Mouse (Mus musculus): ENCODE measurements around the gene Gucy2e. TPM values are rescaled to one million over a fixed set of nuclear protein-coding genes. Genes with fewer than 3 reads are reported as not detected.

The Gucy2e gene
- polyA plus RNA-seq, 1 experiment from 2014 or later: 0.04 TPM

GRCm38 (mm10) chr11:69236061-69236925 is 543 bp downstream of the Gucy2e start:
- Histone ChIP-seq H3K9ac (ENCODE audit: low read length) (peak overlapping the region; percentile 50), H3K36me3 (ENCODE audit: control insufficient read depth, insufficient read depth, low read length) (no peaks in the 10 kb centered on the region), H3K4me2 (replicated peaks; ENCODE audit: low read depth) (peak overlapping the region; percentile 74), H3K27me3 (ENCODE audit: control insufficient read depth, insufficient read depth, low read length) (peaks cover 6% of the 10 kb centered on the region; the same call in 1 of the 2 replicates), H3K27ac (replicated peaks) (no peak overlapping the region), H3K9me3 (ENCODE audit: control insufficient read depth, low read length) (no peaks in the 10 kb centered on the region), H3K4me1 (replicated peaks; ENCODE audit: control insufficient read depth, insufficient read depth) (peaks cover 5% of the 10 kb centered on the region; the same call in 1 of the 2 replicates), H3K4me3 (ENCODE audit: low read depth, low read length) (peak overlapping the region; percentile 43)
- WGBS: 8% methylated on average over 51 of the region's 51 CpGs
- TF ChIP-seq CTCF (IDR thresholded peaks at IDR 0.05; ENCODE audit: low read depth) (no peak), EP300 (optimal IDR thresholded peaks at IDR 0.05) (no peak)
- ATAC-seq (ENCODE audit: low FRiP score, low TSS enrichment) (peak; percentile 24; the same call in 1 of the 2 replicates), DNase-seq (ENCODE audit: low spot score) (no peak)

GRCm38 (mm10) chr11:69235285-69236060 is 1.4 kb downstream of the Gucy2e start:
- Histone ChIP-seq H3K36me3 (ENCODE audit: control insufficient read depth, insufficient read depth, low read length) (no peaks in the 10 kb centered on the region), H3K9me3 (ENCODE audit: control insufficient read depth, low read length) (no peaks in the 10 kb centered on the region), H3K27me3 (ENCODE audit: control insufficient read depth, insufficient read depth, low read length) (peaks cover 6% of the 10 kb centered on the region; the same call in 1 of the 2 replicates), H3K27ac (replicated peaks) (no peak overlapping the region; the same call in 1 of the 2 replicates), H3K4me3 (ENCODE audit: low read depth, low read length) (peak overlapping the region; percentile 43), H3K4me1 (replicated peaks; ENCODE audit: control insufficient read depth, insufficient read depth) (peaks cover 5% of the 10 kb centered on the region; the same call in 1 of the 2 replicates), H3K9ac (ENCODE audit: low read length) (peak overlapping the region; percentile 50), H3K4me2 (replicated peaks; ENCODE audit: low read depth) (peak overlapping the region; percentile 74)
- WGBS: 2% methylated on average over 33 of the region's 33 CpGs
- peak; percentile 86 for DNase-seq (ENCODE audit: low spot score)
- ATAC-seq (ENCODE audit: low FRiP score, low TSS enrichment): peak; percentile 91
- TF ChIP-seq EP300 (optimal IDR thresholded peaks at IDR 0.05): no peak
- peak; percentile 63 for TF ChIP-seq CTCF (IDR thresholded peaks at IDR 0.05; ENCODE audit: low read depth)

GRCm38 (mm10) chr11:69233141-69233540 is 3.7 kb downstream of the Gucy2e start:
- Histone ChIP-seq H3K4me2 (replicated peaks; ENCODE audit: low read depth) (no peak overlapping the region), H3K36me3 (ENCODE audit: control insufficient read depth, insufficient read depth, low read length) (no peaks in the 10 kb centered on the region), H3K27me3 (ENCODE audit: control insufficient read depth, insufficient read depth, low read length) (peaks cover 6% of the 10 kb centered on the region; the same call in 1 of the 2 replicates), H3K27ac (replicated peaks) (no peak overlapping the region), H3K9me3 (ENCODE audit: control insufficient read depth, low read length) (no peaks in the 10 kb centered on the region), H3K4me3 (ENCODE audit: low read depth, low read length) (no peak overlapping the region), H3K4me1 (replicated peaks; ENCODE audit: control insufficient read depth, insufficient read depth) (peaks cover 5% of the 10 kb centered on the region; the same call in 1 of the 2 replicates), H3K9ac (ENCODE audit: low read length) (no peak overlapping the region)
- TF ChIP-seq EP300 (optimal IDR thresholded peaks at IDR 0.05): no peak
- no peak for TF ChIP-seq CTCF (IDR thresholded peaks at IDR 0.05; ENCODE audit: low read depth)
- no peak for DNase-seq (ENCODE audit: low spot score)
- no peak for ATAC-seq (ENCODE audit: low FRiP score, low TSS enrichment)
- 58% methylated on average over 2 of the region's 2 CpGs for WGBS

- TF ChIP-seq CTCF (IDR thresholded peaks at IDR 0.05; ENCODE audit: low read depth) (peak; percentile 40; the same call in 1 of the 2 replicates), EP300 (optimal IDR thresholded peaks at IDR 0.05) (no peak)
- H3K4me2 ChIP-seq (replicated peaks; ENCODE audit: low read depth): no peak overlapping the region
- H3K4me3 ChIP-seq (ENCODE audit: low read depth, low read length): no peak overlapping the region
- no peaks in the 10 kb centered on the region; the same call in 1 of the 2 replicates for H3K4me1 ChIP-seq (replicated peaks; ENCODE audit: control insufficient read depth, insufficient read depth)
- DNase-seq (ENCODE audit: low spot score) (no peak), ATAC-seq (ENCODE audit: low FRiP score, low TSS enrichment) (no peak)
- H3K27me3 ChIP-seq (ENCODE audit: control insufficient read depth, insufficient read depth, low read length): no peaks in the 10 kb centered on the region
- 76% methylated on average over 4 of the region's 4 CpGs for WGBS
- no peak overlapping the region for H3K27ac ChIP-seq (replicated peaks)
- H3K9ac ChIP-seq (ENCODE audit: low read length): no peak overlapping the region
- H3K36me3 ChIP-seq (ENCODE audit: control insufficient read depth, insufficient read depth, low read length): no peaks in the 10 kb centered on the region
- no peaks in the 10 kb centered on the region for H3K9me3 ChIP-seq (ENCODE audit: control insufficient read depth, low read length)
Observed at GRCm38 (mm10) chr11:69230420-69230819, 6.4 kb downstream of the Gucy2e start.

GRCm38 (mm10) chr11:69225715-69226114 is 11.1 kb downstream of the Gucy2e start:
- 62% methylated on average over 1 of the region's 1 CpGs for WGBS
- no peaks in the 10 kb centered on the region for H3K27me3 ChIP-seq (ENCODE audit: control insufficient read depth, insufficient read depth, low read length)
- no peak overlapping the region for H3K4me3 ChIP-seq (ENCODE audit: low read depth, low read length)
- ATAC-seq (ENCODE audit: low FRiP score, low TSS enrichment): no peak
- H3K4me1 ChIP-seq (replicated peaks; ENCODE audit: control insufficient read depth, insufficient read depth): no peaks in the 10 kb centered on the region
- no peak for DNase-seq (ENCODE audit: low spot score)
- H3K9me3 ChIP-seq (ENCODE audit: control insufficient read depth, low read length): no peaks in the 10 kb centered on the region
- no peak overlapping the region for H3K27ac ChIP-seq (replicated peaks)
- no peak overlapping the region for H3K9ac ChIP-seq (ENCODE audit: low read length)
- no peak overlapping the region for H3K4me2 ChIP-seq (replicated peaks; ENCODE audit: low read depth)
- TF ChIP-seq EP300 (optimal IDR thresholded peaks at IDR 0.05) (no peak), CTCF (IDR thresholded peaks at IDR 0.05; ENCODE audit: low read depth) (no peak)
- no peaks in the 10 kb centered on the region for H3K36me3 ChIP-seq (ENCODE audit: control insufficient read depth, insufficient read depth, low read length)

Measured in stomach, postnatal 0 days (tissue).